Mouse (Mus musculus) adrenal gland, adult 8-10 months (tissue): ENCODE results near the gene Cpvl. TPM values are rescaled to one million over a fixed set of nuclear protein-coding genes. Genes with fewer than 3 reads are reported as not detected.

Experiments used
- DNase-seq: peaks from one replicate; pipeline ENCODE4 v3.0.0; 2022
- total RNA-seq, 4 experiments: library from RNA; stranded (reverse); gene quantifications; 2 replicates each; pipeline ENCODE4 v1.2.4; 2022

Cpvl gene
- total RNA-seq, 4 experiments from 2014 or later = not detected

DNA sequence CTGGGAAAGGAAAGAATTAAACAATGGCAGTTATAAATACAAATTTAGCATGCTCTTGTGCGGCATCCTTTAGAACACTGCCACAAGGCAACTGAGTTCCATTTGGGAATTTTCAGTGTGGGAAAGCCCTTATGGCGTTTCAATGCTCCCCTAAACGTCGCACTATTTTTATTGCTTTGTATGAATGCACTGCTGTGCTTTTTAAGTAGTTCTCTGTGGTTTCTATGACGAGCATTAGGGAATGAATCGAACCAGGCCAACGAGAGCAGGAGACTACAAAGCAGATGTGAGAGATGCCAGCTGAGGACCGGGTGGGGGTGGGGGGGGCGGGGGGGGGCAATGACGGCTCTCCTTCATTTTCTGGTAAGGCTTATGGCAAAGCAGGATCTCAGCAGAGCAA, 96.8 kb downstream of the Cpvl start:
- no peak for DNase-seq

DNA sequence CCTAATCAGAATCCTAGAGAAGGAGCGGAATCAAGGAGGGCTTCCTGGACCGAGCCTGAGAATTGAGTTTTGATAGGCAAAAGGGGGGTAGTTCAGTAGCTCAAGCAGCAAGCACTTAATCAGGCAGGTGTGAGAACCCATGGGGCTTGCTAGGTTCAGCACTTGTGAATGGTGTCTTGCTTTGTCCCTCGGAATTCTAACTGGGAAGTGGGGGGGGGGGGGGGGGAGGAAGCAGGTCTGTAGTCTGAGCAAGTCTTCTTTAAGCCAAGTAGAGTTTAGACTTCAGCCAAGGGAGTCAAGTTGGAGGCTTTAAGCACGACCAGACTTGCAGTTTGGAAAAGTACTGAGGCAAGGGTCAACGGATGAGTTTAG, 97.2 kb downstream of the Cpvl start:
- no peak for DNase-seq

DNA sequence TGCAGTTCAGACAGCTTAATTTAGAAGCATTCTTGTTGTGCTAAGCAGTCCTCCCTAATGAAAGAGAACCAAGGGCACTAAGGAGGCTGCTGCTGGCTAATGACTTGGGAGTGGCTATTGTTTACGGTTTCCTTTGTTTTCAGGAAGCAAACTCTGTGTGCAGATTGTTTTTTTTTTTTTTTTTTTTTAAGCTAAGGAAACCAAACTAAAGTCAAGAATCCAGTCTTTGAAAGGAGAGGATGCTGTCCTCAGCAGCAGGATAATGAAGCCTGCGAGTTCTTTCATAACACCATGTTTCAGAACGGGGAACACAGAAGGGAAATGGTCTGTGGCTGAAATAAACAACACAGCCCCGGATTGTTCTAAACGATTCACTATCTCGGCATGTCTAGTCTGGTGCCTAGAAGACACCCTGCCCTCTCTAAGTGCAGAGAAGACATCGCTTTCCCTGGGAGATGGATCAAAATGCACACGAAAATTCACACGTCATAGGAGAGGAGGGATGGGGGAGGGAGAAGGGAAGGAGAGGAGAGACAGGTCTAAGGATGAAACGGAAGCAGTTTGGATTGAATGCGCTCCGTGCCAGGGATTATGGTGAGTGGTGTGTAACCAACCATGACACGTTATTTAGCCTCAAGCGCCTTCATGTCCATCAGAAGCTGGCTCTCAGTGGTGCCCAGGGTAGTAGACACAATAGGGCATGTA, 97.8 kb downstream of the Cpvl start:
- no peak for DNase-seq

DNA sequence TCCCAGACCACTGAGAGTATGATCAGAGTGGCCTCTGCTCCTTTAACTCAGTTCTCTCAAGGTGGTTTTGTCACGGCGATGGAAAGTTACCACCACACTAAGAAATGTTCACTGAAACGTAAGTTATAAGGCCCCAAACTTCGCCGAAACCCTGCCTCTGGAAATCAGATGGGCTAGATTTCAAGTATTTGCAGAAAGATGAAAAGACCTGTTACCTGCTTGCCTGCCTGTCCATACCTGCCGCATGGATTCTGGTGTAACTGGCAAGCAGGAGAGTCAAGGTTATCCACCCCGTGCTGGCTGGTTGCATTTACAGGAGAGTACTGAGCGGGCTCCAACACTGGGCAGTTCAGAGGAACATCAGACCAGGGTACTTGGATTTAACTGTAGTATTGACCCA, 98.9 kb downstream of the Cpvl start:
- no peak for DNase-seq

DNA sequence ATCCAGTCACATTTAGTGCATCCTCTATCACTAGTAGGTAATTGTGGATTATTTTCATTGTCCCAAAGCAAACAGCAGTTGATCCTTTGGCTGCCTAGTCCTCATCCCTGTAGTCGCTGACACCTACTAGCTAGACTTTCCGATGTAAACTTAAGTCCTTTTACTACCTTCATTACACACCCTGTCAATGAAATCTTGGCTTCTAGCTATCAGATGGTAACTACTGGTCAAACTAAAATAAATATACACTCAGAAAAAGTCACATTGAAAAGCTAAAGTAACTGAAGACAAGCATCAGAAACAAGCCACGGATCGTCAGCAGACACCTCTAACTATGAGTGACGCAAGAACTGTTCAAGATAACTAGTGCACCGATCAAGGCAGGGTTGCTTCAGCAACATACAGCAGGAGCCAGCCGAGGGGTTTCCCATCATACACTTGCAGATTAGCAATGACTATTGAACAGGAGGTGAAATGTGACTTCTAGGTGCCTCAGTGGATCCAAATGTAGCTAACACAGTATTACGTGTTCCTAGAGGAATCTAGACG, 103.5 kb downstream of the Cpvl start:
- DNase-seq = no peak

DNA sequence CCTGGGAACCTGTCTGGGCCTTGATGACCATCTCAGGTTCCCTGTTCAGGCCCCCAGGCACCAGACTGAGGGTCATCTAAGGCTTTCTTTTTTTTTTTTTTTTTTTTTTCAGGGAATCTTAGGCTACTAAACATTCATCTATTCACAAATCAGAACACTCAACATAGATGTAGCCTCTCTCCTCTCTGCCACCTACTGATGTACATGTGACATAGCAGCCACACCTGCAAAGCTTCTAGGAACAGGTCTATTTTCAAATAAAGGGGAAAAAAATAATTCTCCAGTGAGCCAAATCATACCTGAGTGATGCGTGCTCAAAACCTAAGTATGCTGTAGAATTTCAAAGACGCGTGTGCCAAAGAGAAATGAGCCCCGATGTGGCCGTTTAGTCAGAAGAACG, 106.6 kb downstream of the Cpvl start:
- DNase-seq = no peak

DNA sequence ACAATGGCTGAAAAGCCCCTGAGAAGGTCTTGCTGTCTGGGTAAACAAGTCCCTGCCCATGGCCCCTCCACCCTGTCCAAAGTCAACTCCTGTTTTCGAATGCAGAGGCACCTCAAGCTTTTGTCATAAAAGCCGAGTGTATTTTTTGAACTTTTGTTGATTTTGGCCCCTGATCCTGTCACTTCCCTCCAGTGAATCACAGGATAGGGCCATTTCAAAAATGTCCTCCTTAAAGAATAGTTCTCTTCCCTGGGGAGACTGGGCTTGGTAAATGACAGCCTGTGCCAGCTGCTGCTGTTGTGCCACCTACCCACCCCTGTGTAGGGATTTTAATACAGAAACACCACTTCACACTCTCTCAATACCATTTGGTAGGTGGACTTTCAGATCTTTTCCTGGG, 115.5 kb downstream of the Cpvl start:
- no peak for DNase-seq

DNA sequence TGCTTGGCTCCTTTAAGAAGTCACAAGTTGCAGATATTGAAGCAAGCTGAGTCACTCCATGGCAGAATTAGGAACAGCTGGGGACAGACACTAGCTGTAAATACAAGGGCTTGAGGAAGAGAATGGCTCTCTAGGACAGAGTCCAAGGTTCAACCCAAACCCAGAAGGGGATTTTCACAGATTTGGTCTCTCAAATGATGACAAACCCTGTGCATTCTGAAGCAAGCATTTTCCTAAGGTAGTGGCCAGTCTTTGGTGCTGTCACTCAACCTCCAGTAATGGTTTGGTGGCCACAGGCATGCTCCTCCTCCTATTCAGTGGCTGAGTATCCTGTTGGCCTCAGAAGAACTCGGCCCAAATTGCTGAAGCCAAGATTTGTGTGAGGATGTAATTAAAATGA, 119.4 kb downstream of the Cpvl start:
- DNase-seq = no peak

DNA sequence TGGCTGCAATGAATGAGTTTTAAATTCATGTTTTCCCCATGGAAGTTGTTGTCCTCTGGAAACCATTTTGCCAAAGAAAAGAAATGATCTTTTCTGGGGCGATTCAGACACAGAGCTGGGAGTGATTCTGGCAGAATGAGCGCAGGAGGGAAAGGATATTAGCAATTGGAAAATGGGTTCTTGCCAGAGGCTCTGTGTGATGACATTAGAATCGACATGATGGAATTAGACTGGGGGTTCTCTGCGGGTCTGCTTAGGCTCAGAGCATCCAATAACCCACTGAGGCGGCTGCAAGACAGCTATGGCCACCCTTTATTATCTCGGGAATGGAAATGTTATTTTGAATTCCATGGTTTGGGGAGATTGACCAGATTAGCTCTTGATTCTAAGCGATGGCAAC, 120.6 kb downstream of the Cpvl start:
- no peak for DNase-seq

DNA sequence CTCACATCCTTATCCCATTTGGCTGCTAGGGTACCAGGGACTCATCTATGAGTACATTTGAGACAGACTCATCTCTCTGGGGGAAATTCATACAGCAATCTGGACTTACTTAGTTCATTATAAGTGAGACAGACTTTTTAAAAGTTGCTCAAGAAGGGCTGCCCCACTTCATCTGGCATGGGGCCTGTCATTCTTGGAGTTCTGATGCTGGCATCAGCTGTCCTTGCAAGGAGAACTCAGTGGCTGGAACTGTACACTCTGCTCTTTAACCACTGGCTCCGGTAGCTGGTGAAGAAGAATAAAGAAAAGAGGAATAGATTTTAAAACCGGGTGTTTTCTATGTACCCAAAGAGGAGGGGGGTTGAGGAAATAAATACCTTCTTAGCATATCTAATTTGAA, 121.7 kb downstream of the Cpvl start:
- DNase-seq = no peak

DNA sequence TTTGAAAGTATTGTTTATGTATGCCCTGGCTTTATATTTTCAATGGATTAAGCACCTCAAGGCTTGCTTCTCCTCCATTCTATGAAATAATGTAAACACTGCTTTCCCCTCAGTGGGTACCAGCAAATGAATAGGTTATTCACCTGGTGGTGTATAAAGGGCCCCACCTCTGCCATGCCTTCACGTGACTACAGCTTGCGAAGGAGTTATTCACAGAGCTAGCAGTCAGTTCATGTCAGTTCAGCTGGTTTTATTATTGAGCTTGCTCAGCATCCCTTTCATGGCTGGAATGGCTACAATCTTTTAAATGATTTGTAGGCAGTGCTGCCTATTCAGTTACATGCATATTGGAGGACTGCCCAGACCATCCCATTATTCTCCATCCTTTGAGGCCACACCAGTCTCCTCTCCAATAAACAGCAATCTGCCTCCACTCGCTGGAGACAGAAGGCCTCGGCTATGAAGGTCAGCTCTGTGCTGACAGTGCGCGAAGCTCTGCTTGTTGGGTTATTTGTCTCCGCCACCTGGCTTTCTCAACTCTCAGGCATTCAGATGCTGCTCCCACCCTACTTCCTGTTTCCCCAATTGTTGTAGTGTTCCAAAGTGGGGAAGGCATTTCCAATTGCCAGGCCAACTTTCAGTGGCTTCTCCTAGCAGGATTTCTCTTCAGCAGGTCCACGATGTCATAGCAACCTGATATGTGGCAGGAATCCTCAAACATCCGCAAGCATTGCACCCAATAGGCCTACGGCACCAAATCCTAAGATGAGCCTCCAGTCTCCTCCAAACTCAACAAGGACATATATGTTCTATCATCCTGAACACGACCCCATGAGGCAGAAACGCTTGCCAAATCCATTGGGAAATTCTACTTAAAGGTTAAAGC, 123.3 kb downstream of the Cpvl start:
- DNase-seq = no peak

DNA sequence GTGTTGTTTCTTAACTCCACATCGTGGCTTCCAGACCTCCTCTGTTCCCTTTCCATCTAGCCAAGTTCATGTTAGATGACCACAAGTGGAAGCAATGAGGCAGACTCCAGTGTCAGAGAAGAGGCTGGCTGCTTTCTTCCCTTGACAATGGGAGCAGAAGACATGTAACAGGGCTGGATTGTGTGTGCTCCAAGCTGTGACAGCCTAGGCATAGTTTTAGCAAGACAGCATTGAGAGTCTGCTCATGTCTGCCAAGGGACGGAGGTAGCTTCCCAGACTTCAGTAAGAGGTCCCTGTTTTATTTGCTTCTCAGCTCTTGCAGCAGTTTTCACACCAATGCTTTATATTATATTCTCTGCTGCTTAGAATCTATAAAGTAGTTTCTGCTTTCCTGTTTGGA, 124.2 kb downstream of the Cpvl start:
- no peak for DNase-seq

DNA sequence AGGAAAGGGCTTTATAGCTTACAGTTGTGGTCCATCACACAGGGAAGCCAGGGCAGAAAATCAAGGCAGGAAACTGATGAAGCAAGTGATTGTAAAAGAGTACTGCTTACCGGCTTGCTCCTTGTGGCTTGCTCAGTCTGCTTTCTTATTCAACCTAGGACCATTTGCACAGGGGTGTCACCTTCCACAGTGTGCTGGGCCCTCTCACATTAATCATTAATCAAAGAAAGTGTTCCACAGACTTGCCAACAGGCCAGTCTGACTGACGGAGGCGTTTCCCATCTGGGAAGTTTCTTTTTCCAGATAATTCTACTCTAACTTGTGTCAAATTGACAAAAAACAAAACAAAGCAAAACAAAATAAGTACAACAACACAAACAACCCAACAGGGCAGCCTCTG, 124.9 kb downstream of the Cpvl start:
- no peak for DNase-seq

DNA sequence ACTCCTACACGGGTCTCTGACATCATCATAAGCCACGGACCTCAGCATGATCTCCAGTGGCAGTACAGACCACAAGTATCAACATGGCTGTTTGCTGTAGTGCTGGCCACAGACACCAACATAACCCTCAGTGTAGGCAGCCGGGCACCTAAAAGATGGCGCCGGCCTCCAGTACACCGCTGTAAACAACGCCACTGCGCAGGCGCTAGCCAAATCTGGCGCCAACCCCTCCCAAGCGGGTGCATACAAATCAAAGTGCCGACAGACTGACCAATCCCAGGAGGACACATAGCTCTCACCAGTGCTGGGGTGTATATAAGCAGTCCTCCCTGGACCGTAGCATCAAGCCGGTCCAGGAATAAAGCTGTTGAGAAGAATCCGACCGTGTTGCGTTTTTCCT, 133.8 kb downstream of the Cpvl start:
- DNase-seq = no peak

DNA sequence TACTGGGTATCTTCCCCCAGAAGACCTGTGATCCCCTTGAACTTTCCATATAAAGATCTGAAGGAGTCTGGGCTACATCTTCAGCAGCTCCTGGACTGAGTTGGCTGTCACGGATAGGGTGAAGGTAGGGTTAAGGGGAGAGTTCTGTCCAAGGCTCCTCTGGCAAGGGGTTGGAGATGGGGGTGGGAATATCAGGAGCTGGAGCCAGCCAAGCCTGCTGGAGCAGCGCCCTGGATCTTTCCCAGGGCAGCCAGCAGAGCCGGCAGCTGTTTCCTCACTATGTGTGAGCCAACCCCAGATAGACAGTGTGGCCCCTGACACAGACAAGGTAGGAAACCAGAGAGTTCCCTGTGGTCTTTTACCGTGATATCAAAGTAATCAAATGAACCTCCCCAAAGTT, 153.3 kb downstream of the Cpvl start:
- DNase-seq = no peak

Other genes with a start within 250 kb of the Cpvl start
- gene Tril, start 157.8 kb downstream of the Cpvl start, total RNA-seq = 10 to 100 TPM in 1 of 4 experiments, 1 to 10 TPM in 3; 5.1 to 13.0 (median 8.1) TPM
- 10 to 100 TPM in 2 of 4 experiments, 1 to 10 TPM in 2; 7.1 to 24.4 (median 16.6) TPM for gene Chn2, start 60.9 kb upstream of the Cpvl start, total RNA-seq